Mouse (Mus musculus) kidney, adult 8-10 months (tissue): Measurements from ENCODE around the gene Eya4.

Experiments used
- DNase-seq, 2 experiments: peaks; one replicate each; pipeline ENCODE4 v3.0.0; 2022

Eya4 gene

DNA sequence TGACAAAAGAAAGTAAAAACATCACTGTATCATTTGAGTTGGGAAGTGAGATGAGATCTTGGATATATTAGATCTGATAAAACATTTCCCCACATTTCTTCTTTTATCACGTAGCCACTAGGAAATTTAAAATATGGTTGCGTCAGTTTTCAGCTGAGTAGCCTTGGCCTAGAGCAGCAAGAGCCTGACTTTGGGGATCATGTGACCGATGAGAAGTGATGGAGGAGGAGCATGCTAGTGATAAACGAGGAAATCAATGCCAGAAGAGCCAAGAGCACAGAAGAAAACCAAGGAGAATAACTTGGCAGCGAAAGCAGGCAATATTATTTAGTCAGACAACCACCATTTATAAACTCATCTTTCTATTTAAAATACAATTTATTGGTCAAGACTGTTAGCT lies 119.7 kb downstream of the Eya4 start:
- no peak for DNase-seq

- no peak for DNase-seq
Measured at GRCm38 (mm10) chr10:23223336-23223735, 127.2 kb downstream of the Eya4 start.

GRCm38 (mm10) chr10:23220432-23220831 lies 130.2 kb downstream of the Eya4 start:
- no peak for DNase-seq

- no peak for DNase-seq
Measured at GRCm38 (mm10) chr10:23216815-23217214, 133.8 kb downstream of the Eya4 start.

- DNase-seq, result no peak
Measured at GRCm38 (mm10) chr10:23211381-23211780, 139.2 kb downstream of the Eya4 start.

- DNase-seq, result no peak
Measured at GRCm38 (mm10) chr10:23203885-23204284, 146.7 kb downstream of the Eya4 start.

GRCm38 (mm10) chr10:23203144-23203838 lies 147.3 kb downstream of the Eya4 start:
- DNase-seq, result no peak

DNA sequence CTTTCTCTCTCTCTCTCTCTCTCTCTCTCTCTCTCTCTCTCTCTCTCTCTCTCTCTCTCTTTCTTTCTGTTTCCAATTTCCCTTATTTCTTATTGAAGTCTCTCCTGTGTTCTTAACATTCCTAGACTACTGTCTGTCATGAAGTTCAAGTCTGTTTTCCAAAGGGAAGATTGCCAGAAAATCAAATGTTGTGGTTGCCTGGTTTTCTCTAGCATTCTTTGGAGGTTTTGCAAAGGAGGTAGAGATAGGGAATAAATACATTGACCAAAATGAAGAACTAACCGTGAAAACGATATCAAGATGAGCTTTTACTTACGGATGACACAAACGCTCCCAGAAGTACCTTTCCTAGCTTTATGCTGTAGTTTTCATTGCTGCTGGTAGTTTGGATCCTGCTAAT lies 148.0 kb downstream of the Eya4 start:
- DNase-seq, result no peak

GRCm38 (mm10) chr10:23198251-23198650 lies 152.3 kb downstream of the Eya4 start:
- no peak for DNase-seq

DNA sequence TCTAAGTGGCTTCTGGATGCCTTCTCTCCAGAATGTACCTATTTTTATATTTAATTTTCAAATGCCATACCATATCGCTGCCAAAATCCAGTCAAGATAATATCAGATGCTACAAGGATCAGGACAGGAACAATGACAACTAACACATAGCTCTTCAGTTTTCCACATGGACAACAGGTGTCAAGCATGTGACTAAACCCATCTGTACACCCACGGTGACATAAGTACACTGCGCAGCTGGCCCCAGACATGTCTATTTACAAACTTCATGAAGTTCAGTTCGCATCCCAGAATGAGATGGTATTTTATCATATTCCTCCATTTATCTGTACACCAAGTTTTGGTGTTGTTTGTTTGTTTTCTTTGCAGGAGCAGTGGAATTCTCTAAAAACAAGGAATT lies 154.2 kb downstream of the Eya4 start:
- DNase-seq, result no peak

DNA sequence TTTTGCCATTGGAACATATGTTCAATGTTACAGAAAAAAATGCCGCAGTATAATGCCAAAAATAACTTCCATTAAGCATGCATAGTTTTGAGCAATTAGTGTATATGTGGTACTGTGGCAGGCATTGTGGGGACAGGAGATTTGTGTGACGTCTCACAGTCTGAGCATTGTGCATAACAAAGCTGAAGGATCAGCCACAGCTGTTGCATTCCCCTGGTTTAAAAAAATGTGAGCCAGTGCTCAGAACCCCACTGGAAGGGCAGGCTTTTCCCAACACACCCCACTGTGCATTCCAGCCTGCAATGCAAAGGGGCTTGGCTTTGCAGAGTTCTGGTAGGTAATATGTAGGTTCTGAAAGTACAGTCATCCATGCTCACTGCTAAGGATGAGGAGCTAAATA lies 155.2 kb downstream of the Eya4 start:
- no peak for DNase-seq

DNA sequence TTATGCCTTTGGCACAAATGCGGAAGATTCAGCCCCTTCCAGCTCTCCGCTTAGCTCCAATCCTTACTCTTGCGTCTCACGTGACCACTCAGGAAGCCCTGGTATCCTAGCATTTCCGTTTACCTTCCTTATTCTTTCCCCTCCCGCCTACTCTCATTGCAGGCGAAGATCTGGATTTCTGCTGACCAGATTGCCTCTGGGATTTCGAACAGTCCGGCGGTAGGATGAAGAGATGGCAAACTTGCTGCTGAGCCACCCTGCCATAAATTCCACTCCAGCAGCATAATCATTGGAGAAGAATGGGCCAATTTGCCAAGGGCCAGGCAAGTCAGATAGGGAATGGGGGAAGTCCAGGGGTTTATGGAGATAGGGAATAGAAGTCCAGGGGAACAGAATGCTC lies 160.8 kb downstream of the Eya4 start:
- no peak for DNase-seq

DNA sequence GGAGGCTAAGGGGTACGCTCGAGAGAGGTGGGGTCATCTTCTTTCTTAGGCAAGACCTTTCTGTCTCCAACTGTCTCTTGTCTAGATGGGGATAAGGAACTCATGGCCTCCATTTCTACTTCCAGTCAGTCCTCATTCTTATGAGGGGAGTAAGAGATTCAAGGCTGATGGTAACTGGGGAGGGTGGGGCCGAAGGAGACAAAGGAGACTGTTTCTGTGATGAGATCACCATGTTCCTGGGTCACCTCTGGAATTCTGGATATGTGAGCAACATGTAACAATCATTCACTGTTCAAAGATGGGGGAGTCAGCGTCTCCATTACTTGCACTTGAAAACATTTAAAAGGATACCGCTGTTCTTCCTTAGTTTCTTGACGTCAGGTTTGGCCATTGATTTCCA lies 165.2 kb downstream of the Eya4 start:
- no peak for DNase-seq

- DNase-seq, result no peak
Measured at GRCm38 (mm10) chr10:23181572-23182493, 168.8 kb downstream of the Eya4 start.

DNA sequence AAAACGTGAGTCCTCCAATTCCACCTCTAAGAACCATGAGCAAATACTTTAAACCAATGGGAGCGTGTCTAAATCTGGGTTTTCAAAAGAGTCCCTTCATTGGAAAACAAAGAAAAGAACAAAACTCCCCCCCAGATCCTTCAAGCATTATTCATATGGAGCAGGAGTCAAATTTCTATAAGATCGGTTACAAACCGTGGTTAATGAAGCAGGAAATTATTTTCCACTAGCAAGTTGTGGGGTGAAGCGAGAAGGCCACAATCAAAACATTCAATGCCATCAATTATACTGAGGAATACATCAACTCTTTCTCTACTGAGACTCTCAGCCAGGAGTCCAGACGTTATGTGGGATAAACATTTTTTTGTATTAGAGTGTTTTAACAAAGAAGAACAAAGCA lies 171.3 kb downstream of the Eya4 start:
- no peak for DNase-seq

DNA sequence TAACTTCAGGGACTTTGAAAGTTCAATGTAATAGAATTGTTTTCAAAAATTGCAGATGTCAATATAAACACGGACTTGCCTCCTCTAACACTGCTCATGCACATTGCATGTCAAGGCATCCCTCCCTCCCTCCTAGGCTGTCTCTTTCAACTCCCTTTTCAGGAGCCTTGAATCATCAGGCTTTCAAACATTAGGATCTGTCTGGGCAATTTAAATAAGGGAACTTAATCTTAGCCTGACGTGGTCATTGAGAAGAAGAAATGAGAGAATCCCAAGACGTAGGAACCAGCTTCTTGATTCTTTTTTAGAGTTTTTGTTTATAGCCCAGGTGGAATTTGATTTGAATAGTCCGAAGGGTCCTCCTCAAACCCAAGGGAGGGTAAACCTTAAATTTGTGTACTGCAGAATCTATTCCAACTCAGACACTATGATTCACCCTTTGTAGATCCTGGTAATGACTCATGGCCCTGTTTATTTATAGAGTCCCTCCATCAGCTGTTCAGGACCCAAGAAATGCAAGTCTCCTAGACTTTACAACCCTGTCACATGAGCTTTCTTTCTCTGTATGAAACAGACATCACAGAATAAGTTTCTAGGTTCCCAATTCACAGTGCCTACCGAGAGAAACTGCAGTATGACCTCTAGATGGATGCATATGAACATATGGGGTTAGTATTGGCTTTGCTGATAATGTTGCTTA lies 173.1 kb downstream of the Eya4 start:
- no peak for DNase-seq

- no peak for DNase-seq
Measured at GRCm38 (mm10) chr10:23176666-23177346, 173.8 kb downstream of the Eya4 start.

DNA sequence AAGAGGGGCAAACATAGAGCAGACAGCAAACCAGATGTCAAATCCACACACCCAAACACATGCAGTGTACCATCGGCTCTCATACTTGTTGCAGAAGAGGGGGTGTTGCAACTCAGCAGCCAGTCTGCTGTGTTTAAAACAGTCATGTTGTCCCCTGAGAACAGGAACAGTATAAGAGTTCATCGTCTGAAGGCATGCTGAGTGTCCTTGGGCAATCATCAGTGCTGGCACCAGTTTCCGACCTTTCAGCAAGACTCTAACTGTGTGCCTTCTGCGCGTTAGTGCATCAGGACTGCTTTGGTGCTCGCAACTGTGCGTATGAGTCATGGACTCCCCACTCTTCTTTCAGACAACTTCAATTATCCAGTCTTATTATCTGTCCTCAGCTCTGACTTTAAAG lies 179.0 kb downstream of the Eya4 start:
- DNase-seq, result no peak

GRCm38 (mm10) chr10:23165089-23165642 lies 185.4 kb downstream of the Eya4 start:
- no peak for DNase-seq

DNA sequence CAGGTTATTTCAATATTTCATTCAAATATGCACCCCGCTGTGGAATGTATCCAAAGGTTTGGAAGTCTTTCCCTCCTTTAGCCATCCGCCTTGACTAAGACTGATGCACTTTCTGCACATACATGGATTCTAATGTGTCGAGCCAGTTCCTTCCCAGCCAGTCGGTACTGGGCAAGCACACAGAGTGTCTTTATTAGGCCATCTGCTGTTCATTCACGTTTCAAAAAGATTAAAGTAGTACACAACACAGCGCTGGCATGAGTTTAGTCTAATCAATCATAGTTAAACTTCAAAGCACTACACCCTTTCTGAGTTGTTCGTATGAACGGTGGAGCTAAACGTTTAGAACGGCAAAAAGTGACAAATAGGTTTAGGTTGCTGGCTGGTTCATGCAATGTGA lies 190.7 kb downstream of the Eya4 start:
- no peak for DNase-seq

DNA sequence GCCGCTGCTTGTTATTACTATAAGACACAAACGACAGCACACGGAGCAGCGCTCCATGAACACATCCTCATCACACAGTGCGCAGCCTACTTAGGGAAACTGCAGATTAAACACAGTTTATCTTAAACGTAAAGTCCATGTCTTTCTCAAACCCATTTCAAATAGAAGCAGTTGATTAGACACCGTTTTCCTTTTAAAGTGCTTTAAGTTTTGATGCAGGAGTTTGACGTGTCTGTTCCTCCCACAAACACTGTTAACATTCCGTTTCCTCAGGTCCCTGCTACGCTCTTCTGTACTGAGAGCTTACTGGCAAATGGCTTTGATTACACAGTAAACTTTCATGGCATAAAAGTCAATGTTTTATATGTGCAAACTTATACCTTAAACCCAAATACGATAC lies 191.4 kb downstream of the Eya4 start:
- no peak for DNase-seq

DNA sequence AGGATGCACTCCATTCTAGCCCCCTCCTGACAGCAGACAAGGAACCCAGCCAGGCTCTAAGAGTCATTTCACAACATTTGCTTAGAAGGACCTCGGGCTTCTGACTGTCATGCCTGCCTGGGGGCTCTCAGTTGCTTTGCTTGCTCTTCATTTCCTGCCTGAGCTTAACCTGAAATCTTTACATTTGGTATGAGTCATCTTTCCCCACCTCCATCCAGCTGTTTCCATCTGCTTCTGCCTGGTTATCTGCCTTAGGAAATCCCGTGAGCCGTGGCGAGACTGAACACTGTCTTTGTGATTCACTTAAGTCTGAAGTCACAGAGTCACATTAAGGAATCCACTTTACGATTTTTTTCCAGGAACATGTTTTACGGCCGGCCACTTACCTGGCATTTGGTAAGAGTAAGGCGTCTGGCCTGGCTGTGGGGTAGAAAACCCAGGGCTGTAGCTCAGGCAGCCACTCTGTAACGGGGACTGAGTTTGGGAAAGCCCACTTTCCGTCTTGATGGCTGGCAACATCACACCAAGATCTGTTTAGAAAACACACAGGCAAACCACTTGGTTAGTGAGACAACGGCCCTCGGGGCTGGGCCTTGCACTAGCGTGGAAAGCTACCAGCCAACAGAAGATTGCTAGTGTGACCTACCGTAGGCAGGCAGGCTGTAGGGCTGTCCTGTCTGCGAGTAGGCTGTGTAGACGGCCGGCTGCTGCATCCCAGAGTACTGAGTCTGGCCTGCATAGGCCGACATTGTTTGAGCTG lies 193.5 kb downstream of the Eya4 start:
- DNase-seq, result no peak
